Mouse (Mus musculus): ENCODE measurements around the gene Sacs.

- no peak for TF ChIP-seq CTCF (IDR thresholded peaks at IDR 0.05; ENCODE audit: control insufficient read depth, insufficient read depth, low read length)
- no peak for TF ChIP-seq POLR2A (IDR thresholded peaks at IDR 0.05; ENCODE audit: borderline replicate concordance, control insufficient read depth, low read depth, low read length)
Measured at GRCm38 (mm10) chr14:61210111-61210510, 71.9 kb downstream of the Sacs start.

All from bone marrow, adult 2 months (tissue).